Mouse (Mus musculus) embryonic facial prominence, embryonic 12.5 days (tissue): ENCODE results near the gene Rhoc. TPM values are rescaled to one million over a fixed set of nuclear protein-coding genes. Genes with fewer than 3 reads are reported as not detected.
A peak's percentile ranks its signal among the peaks of the same experiment; 100 is the strongest.

ENCODE experiments used
- ATAC-seq: fragments of 200-750 bp; cut with Nextera tagmentation; 2 replicates; pipeline ENCODE4 v1.8.0; 2017; ENCODE audit not compliant: insufficient number of reproducible peaks, insufficient read depth, low FRiP score, low TSS enrichment
- H3K27ac ChIP-seq: fragments of 300-500 bp; sonication (generic); 2 replicates; pipeline ENCODE4 v1.5.1; 2016; ENCODE audit warnings: mild to moderate bottlenecking
- H3K27me3 ChIP-seq: fragments of 300-500 bp; sonication (generic); 2 replicates; pipeline ENCODE4 v1.6.1; 2016; ENCODE audit warnings: mild to moderate bottlenecking, moderate library complexity
- H3K36me3 ChIP-seq: fragments of 300-500 bp; sonication (generic); 2 replicates; pipeline ENCODE4 v1.6.1; 2016; ENCODE audit warnings: mild to moderate bottlenecking
- H3K4me1 ChIP-seq: fragments of 300-500 bp; sonication (generic); 2 replicates; pipeline ENCODE4 v1.6.1; 2016
- H3K4me2 ChIP-seq: fragments of 300-500 bp; sonication (generic); replicated peaks from 2 replicates; pipeline ENCODE4 v1.6.1; 2016; ENCODE audit warnings: mild to moderate bottlenecking, moderate library complexity
- H3K4me3 ChIP-seq: fragments of 300-500 bp; sonication (generic); 2 replicates; pipeline ENCODE4 v1.5.1; 2016; ENCODE audit warnings: mild to moderate bottlenecking
- H3K9ac ChIP-seq: fragments of 300-500 bp; sonication (generic); 2 replicates; pipeline ENCODE4 v1.6.1; 2016; ENCODE audit warnings: mild to moderate bottlenecking, moderate library complexity
- H3K9me3 ChIP-seq: fragments of 300-500 bp; sonication (generic); 2 replicates; pipeline ENCODE4 v1.6.1; 2016; ENCODE audit warnings: mild to moderate bottlenecking, moderate library complexity
- WGBS: fragments of 180-500 bp; shearing (Covaris S2); methylation state at CpG from one replicate; pipeline ENCODE4 v1.1.7; 2016; 5-methylcytosine and 5-hydroxymethylcytosine counted together
- polyA plus RNA-seq: library from polyadenylated mRNA; unstranded; fragments of >200 nt; fragmentation: Nextera tagmentation; extraction: Ambion mirVana; gene quantifications from 2 replicates; pipeline ENCODE4 v1.2.1, GENCODE M21; 2016

Gene Rhoc
- polyA plus RNA-seq, 1 experiment from 2014 or later = 157 TPM

DNA sequence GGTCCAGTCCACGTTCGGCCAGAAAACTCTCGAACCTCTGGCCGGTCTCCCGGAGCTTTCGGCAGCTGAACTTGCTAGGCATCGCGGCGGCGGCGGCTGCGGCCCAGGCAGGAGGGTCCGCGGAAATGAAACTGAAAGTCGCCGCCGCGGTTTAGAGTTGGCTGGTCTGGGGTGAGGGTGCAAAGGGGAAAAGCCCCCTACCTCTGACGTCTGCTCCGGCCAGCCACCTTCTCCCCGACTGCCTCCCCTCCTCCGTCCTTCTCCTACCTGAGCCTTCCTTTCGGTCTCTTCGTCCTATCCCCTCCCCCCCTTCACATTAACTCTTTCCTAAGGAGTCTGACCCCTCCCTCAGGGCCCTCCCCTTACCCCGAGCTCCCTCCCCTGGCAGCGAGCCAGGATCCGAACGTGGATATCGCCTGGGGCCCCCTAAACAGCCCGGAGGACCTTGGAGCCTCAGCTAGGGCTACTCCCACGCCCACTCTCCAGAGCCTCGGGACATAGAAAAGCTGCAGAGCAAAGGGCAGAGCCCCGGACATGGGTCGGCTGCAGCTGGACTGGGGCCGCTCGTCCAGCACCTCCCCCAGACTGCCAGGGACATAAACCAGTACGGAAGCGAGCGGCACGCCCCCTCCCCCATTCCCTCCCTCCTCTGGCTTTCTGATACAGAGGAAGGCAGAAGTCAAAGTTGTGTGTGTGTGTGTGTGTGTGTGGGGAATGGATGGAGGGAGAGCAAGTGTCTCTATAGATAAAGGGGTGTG, 30.0 kb downstream of the Rhoc start, which contains the start of gene Mov10:
TSS of gene Mov10 (minus strand) at position 573 of the 758 bp plus-strand sequence.
- 1% methylated on average over 40 of the region's 40 CpGs for WGBS
- Histone ChIP-seq H3K27ac (peak within 1 kb of the TSS; percentile 94), H3K9me3 (no peaks in the 10 kb centered on the region), H3K4me3 (peak within 1 kb of the TSS; percentile 86), H3K27me3 (no peaks in the 10 kb centered on the region), H3K4me1 (peaks cover 18% of the 10 kb centered on the region), H3K9ac (peak within 1 kb of the TSS; percentile 91), H3K36me3 (0 out of 2 replicates have a peak, but pooled peaks cover 4% of the 10 kb centered on the region), H3K4me2 (peak within 1 kb of the TSS; percentile 84)
- ATAC-seq = peak; percentile 78

DNA sequence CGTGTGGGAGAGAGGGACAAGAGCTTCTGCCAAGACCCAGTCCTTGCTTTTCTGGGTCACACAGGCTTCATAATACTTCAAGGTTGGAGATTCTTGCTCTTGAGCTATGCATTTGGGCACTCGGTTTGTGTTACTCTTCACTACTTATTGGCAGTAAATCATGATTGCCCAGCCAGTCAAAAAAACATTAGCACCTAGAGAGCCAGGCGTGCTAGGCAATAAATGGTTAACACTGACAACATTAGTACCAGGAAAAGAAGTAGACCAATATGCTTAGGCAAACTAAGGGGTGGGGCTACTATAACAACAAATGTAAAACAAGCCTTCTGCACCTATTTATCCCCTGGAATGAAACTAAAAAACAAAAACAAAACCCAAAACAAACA, 30.6 kb downstream of the Rhoc start:
- 0 out of 2 replicates have a peak, but pooled peaks cover 4% of the 10 kb centered on the region for H3K36me3 ChIP-seq
- no peaks in the 10 kb centered on the region for H3K27me3 ChIP-seq
- H3K9ac ChIP-seq = no peak overlapping the region
- H3K4me1 ChIP-seq = peaks cover 18% of the 10 kb centered on the region
- H3K9me3 ChIP-seq = no peaks in the 10 kb centered on the region
- WGBS = 6% methylated on average over 3 of the region's 3 CpGs
- peak overlapping the region; percentile 84 for H3K4me2 ChIP-seq
- no peak for ATAC-seq
- peak overlapping the region; percentile 86 for H3K4me3 ChIP-seq
- H3K27ac ChIP-seq = peak overlapping the region; percentile 94

DNA sequence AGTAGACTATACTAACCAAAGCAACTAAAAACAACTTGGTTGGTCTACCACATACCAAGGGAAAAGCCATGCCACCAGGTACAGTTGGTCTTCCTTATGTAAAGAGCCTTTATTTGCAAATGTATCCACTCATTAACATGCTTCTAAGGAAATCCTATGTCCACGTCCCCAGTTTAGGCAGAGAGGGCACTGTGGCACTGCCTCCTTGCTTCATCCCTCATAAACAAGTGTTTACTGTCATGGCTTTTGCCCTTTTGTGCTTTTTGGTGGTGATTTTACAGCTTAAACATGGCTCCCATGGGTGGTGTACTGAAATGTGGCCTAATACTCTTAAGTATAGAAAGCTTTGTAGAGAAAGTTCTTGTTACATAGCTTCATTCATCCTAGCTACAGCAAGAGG, 32.3 kb downstream of the Rhoc start:
- H3K36me3 ChIP-seq = peaks cover 9% of the 10 kb centered on the region; the same call in 1 of the 2 replicates
- H3K9me3 ChIP-seq = no peaks in the 10 kb centered on the region
- no peak overlapping the region for H3K4me2 ChIP-seq
- no peak overlapping the region for H3K9ac ChIP-seq
- no peak overlapping the region for H3K27ac ChIP-seq
- H3K4me1 ChIP-seq = peaks cover 18% of the 10 kb centered on the region
- no peak for ATAC-seq
- 59% methylated on average over 1 of the region's 1 CpGs for WGBS
- H3K27me3 ChIP-seq = no peaks in the 10 kb centered on the region
- H3K4me3 ChIP-seq = no peak overlapping the region

DNA sequence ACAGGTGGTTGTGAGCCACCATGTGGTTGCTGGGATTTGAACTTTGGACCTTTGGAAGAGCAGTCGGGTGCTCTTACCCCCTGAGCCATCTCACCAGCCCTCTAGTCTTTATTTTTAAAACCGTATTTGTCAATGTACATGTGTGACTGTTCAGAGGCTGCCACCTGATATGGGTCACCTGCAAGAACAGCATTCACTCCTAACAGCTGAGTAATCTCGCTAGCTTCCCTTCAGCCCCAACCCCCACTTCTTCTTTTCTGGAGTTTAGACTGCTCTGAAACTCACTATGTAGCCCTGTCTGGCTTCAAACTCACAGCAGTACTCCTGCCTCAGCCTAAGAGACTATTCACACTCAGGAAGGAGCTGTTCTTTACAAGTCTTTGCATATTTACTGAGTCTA, 34.2 kb downstream of the Rhoc start:
- Histone ChIP-seq H3K4me1 (peaks cover 4% of the 10 kb centered on the region; the same call in 1 of the 2 replicates), H3K4me2 (no peak overlapping the region), H3K27ac (no peak overlapping the region), H3K27me3 (no peaks in the 10 kb centered on the region), H3K9me3 (no peaks in the 10 kb centered on the region), H3K4me3 (no peak overlapping the region), H3K9ac (no peak overlapping the region), H3K36me3 (peaks cover 23% of the 10 kb centered on the region; the same call in 1 of the 2 replicates)
- WGBS = 72% methylated on average over 3 of the region's 3 CpGs
- no peak for ATAC-seq

DNA sequence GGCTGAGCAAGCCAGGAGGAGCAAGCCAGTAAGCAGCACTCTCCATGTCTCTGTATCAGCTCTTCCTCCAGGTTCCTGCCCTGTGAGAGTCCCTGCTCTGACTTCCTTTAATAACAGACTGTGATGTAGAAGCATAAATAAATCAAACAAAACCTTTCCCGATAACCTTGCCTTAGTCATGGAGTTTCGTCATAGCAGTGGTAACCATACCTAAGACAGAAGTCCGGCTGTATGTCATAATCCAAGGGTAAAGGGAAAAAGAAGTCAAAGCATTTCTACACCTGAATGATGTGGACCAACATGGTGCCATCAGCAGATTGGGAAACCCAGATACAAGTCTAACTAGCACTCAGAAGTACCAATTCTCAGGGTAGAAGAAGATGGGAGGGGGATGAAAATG, 47.6 kb downstream of the Rhoc start:
- no peak for ATAC-seq
- H3K27ac ChIP-seq = no peak overlapping the region
- no peaks in the 10 kb centered on the region for H3K4me1 ChIP-seq
- no peak overlapping the region for H3K9ac ChIP-seq
- no peaks in the 10 kb centered on the region for H3K9me3 ChIP-seq
- no peak overlapping the region for H3K4me2 ChIP-seq
- H3K4me3 ChIP-seq = no peak overlapping the region
- 98% methylated on average over 3 of the region's 3 CpGs for WGBS
- H3K36me3 ChIP-seq = peaks cover 48% of the 10 kb centered on the region
- no peaks in the 10 kb centered on the region for H3K27me3 ChIP-seq

DNA sequence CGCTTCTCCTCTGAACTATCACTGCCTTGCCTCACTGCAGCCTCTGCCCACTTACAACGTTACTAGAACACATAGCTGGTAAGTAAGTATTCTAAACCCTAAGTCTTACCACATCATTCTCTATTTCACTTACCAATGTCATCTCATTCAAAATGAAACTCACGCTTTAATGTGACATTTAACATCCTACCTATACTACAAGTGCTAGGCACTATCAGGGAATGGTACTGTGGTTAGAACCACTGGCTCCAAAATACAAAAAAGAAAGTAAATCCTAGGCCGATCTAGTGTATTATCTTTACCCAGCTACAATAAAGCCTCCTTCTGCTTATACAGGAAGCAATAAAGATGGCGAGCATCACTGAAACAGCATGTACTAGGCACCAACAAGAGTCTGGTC, 52.9 kb downstream of the Rhoc start:
- Histone ChIP-seq H3K4me2 (no peak overlapping the region), H3K4me1 (no peaks in the 10 kb centered on the region), H3K36me3 (peaks cover 50% of the 10 kb centered on the region), H3K27me3 (no peaks in the 10 kb centered on the region), H3K9me3 (no peaks in the 10 kb centered on the region), H3K27ac (no peak overlapping the region), H3K4me3 (no peak overlapping the region), H3K9ac (no peak overlapping the region)
- WGBS = 97% methylated on average over 5 of the region's 5 CpGs
- ATAC-seq = no peak

Other genes with a start within 250 kb of the Rhoc start
- 30.8 and 35.7 TPM in 2 replicates for gene Slc16a1, start 149.7 kb upstream of the Rhoc start, polyA plus RNA-seq
- gene Ppm1j, start 7.3 kb upstream of the Rhoc start, polyA plus RNA-seq = 3.5 and 3.9 TPM in 2 replicates
- 0.08 and 0.18 TPM in 2 replicates for gene Fam19a3, start 6.5 kb upstream of the Rhoc start, polyA plus RNA-seq
- 70.8 and 73.8 TPM in 2 replicates for gene Mov10, start 30.2 kb downstream of the Rhoc start, polyA plus RNA-seq
- gene St7l, start 75.6 kb downstream of the Rhoc start, polyA plus RNA-seq = 39.4 and 40.4 TPM in 2 replicates
- 188 and 190 TPM in 2 replicates for gene Capza1, start 76.1 kb downstream of the Rhoc start, polyA plus RNA-seq
- 1.2 and 1.3 TPM in 2 replicates for gene Wnt2b, start 173.5 kb downstream of the Rhoc start, polyA plus RNA-seq